Mouse (Mus musculus) heart, adult 18-20 months (tissue): ENCODE data around the gene Fmc1. TPM values are rescaled to one million over a fixed set of nuclear protein-coding genes. Genes with fewer than 3 reads are reported as not detected.
"Not testable (repeated sequence)": the region's sequence is repeated elsewhere in the genome, so short reads cannot be mapped to it uniquely, and the experiment has no call there.

Experiments used
- DNase-seq, 2 experiments: peaks; one replicate each; pipeline ENCODE4 v3.0.0; 2021 to 2022; ENCODE audit warnings: mixed read lengths in 1 of 2
- long read RNA-seq, 2 experiments: library from polyadenylated mRNA; stranded (forward); transcript quantifications; one replicate each; pipeline ENCODE4 v2.0.0; 2021
- total RNA-seq, 2 experiments: library from RNA; stranded (reverse); gene quantifications; 2 replicates each; pipeline ENCODE4 v1.2.3; 2021

Gene Fmc1
- 100 to 1,000 TPM; 237 to 257 TPM for total RNA-seq
- long read RNA-seq, experiment 1, transcript Fmc1-201 (2 exons, 479 nt) = major isoform, 128 of 140 reads
- long read RNA-seq, experiment 1, partial matches to known transcripts = 12 of 140 reads
- long read RNA-seq, experiment 1, other reads (novel, unspliced or antisense) = 0 of 140 reads
- long read RNA-seq, experiment 2, transcript Fmc1-201 (2 exons, 479 nt) = major isoform, 104 of 113 reads
- long read RNA-seq, experiment 2, partial matches to known transcripts = 9 of 113 reads
- long read RNA-seq, experiment 2, other reads (novel, unspliced or antisense) = 0 of 113 reads

GRCm38 (mm10) chr6:38533428-38534405 is at the start of gene Fmc1:
Fmc1 (plus strand) TSS chr6:38533502.
- peak; percentile 97 to 99 for DNase-seq

- DNase-seq = peak; percentile 35 to 67
Observed at GRCm38 (mm10) chr6:38492550-38492949, 40.8 kb upstream of the Fmc1 start.

- DNase-seq = no peak
Observed at GRCm38 (mm10) chr6:38495641-38496040, 37.7 kb upstream of the Fmc1 start.

GRCm38 (mm10) chr6:38512096-38512495 is 21.2 kb upstream of the Fmc1 start:
- DNase-seq = no peak

- no peak for DNase-seq
Observed at GRCm38 (mm10) chr6:38512830-38513229, 20.5 kb upstream of the Fmc1 start.

- no peak for DNase-seq
Observed at GRCm38 (mm10) chr6:38515201-38515600, 18.1 kb upstream of the Fmc1 start.

GRCm38 (mm10) chr6:38523851-38524250 is 9.5 kb upstream of the Fmc1 start:
- DNase-seq = no peak

GRCm38 (mm10) chr6:38531211-38531820 is 2.0 kb upstream of the Fmc1 start:
- DNase-seq = peak; percentile 37 to 43

GRCm38 (mm10) chr6:38532500-38533420 is 542 bp upstream of the Fmc1 start:
- DNase-seq = peak in 1 of 2 experiments; percentile 74

- DNase-seq = peak; percentile 96 to 100
Observed at GRCm38 (mm10) chr6:38534640-38535365, 1.5 kb downstream of the Fmc1 start.

- DNase-seq = no peak
Observed at GRCm38 (mm10) chr6:38535366-38535690, 2.0 kb downstream of the Fmc1 start.

GRCm38 (mm10) chr6:38535788-38536187 is 2.5 kb downstream of the Fmc1 start:
- DNase-seq = no peak

GRCm38 (mm10) chr6:38544141-38544540 is 10.8 kb downstream of the Fmc1 start:
- DNase-seq = not testable (repeated sequence)

GRCm38 (mm10) chr6:38547005-38547404 is 13.7 kb downstream of the Fmc1 start:
- not testable (repeated sequence) for DNase-seq

- peak in 1 of 2 experiments; percentile 18 for DNase-seq
Observed at GRCm38 (mm10) chr6:38547707-38548106, 14.4 kb downstream of the Fmc1 start.

- not testable (repeated sequence) for DNase-seq
Observed at GRCm38 (mm10) chr6:38548595-38548994, 15.3 kb downstream of the Fmc1 start.

GRCm38 (mm10) chr6:38549840-38550239 is 16.5 kb downstream of the Fmc1 start:
- peak in 1 of 2 experiments; percentile 23 for DNase-seq

- DNase-seq = peak; percentile 21 to 89
Observed at GRCm38 (mm10) chr6:38550250-38551061, 17.2 kb downstream of the Fmc1 start.

GRCm38 (mm10) chr6:38551062-38551988 is 18.0 kb downstream of the Fmc1 start, which contains the start of gene Luc7l2:
Luc7l2 (plus strand) TSS chr6:38551334.
- peak; percentile 94 to 98 for DNase-seq
